Mouse (Mus musculus) MEL (cell line): Measurements from ENCODE around the gene Abcb10.

ENCODE experiments used
- CTCF ChIP-seq, 3 experiments: IDR thresholded peaks in 2 of 3; conservative IDR thresholded peaks in 1 of 3; 2 replicates each; pipeline ENCODE4 v1.5.1; 2011 to 2012; ENCODE audit warnings: low read length in 3 of 3, low read depth in 2 of 3, mild to moderate bottlenecking in 2 of 3, improper control_type of control experiment in 1 of 3, inconsistent platforms in 1 of 3, mixed read lengths in 1 of 3, moderate library complexity in 1 of 3; ENCODE audit not compliant: control insufficient read depth in 1 of 3, insufficient read depth in 1 of 3, poor library complexity in 1 of 3, severe bottlenecking in 1 of 3
- MYB ChIP-seq: IDR thresholded peaks from 2 replicates; pipeline ENCODE4 v1.6.1; 2011; ENCODE audit warnings: mild to moderate bottlenecking, low read depth, low read length, improper control_type of control experiment
- RCOR1 ChIP-seq: IDR thresholded peaks from 2 replicates; pipeline ENCODE4 v1.6.1; 2012; ENCODE audit warnings: low read depth, mild to moderate bottlenecking, inconsistent platforms, low read length, improper control_type of control experiment
- ZNF384 ChIP-seq: IDR thresholded peaks from 2 replicates; pipeline ENCODE4 v1.6.1; 2012; ENCODE audit warnings: low read depth, mild to moderate bottlenecking, inconsistent platforms, low read length, improper control_type of control experiment

GRCm38 (mm10) chr8:123992587-123992986, 9.7 kb upstream of the Abcb10 start:
- TF ChIP-seq ZNF384 = no peak
- TF ChIP-seq RCOR1 = no peak
- TF ChIP-seq MYB = no peak
- peak; percentile 40 to 67 (median 47) for TF ChIP-seq CTCF (IDR thresholded peaks at IDR 0.05 in 2 of 3, conservative IDR thresholded peaks at IDR 0.05 in 1 of 3; ENCODE audit: control insufficient read depth in 1 of 3, insufficient read depth in 1 of 3, low read depth in 2 of 3, low read length in 3 of 3, poor library complexity in 1 of 3, severe bottlenecking in 1 of 3)
